Mouse (Mus musculus) lung, postnatal 0 days (tissue): Measurements from ENCODE around the gene Osm. TPM values are rescaled to one million over a fixed set of nuclear protein-coding genes. Genes with fewer than 3 reads are reported as not detected.

Experiments used
- ATAC-seq: fragments of 200-750 bp; cut with Nextera tagmentation; 2 replicates; pipeline ENCODE4 v1.8.0; 2017; ENCODE audit warnings: moderate library complexity
- DNase-seq: peaks from one replicate; pipeline ENCODE4 v3.0.0-alpha.2; 2016; ENCODE audit warnings: low spot score
- H3K27ac ChIP-seq: fragments of 300-500 bp; sonication (generic); 2 replicates; pipeline ENCODE4 v1.5.1; 2014; ENCODE audit warnings: antibody characterized with exemption, mild to moderate bottlenecking, low read length, mixed read lengths
- H3K27me3 ChIP-seq: fragments of 300-500 bp; sonication (generic); replicated peaks from 2 replicates; pipeline ENCODE4 v1.6.1; 2014; ENCODE audit warnings: low read length, mixed read lengths; ENCODE audit not compliant: insufficient read depth
- H3K36me3 ChIP-seq: fragments of 300-500 bp; sonication (generic); 2 replicates; pipeline ENCODE4 v1.6.1; 2014; ENCODE audit warnings: low read length, mixed read lengths; ENCODE audit not compliant: insufficient read depth
- H3K4me1 ChIP-seq: fragments of 300-500 bp; sonication (generic); 2 replicates; pipeline ENCODE4 v1.6.1; 2014; ENCODE audit warnings: antibody characterized with exemption, low read depth, low read length, mixed read lengths; ENCODE audit not compliant: insufficient read depth
- H3K4me2 ChIP-seq: fragments of 300-500 bp; sonication (generic); replicated peaks from 2 replicates; pipeline ENCODE4 v1.6.1; 2014; ENCODE audit warnings: low read depth, mild to moderate bottlenecking, low read length, moderate library complexity, mixed read lengths
- H3K4me3 ChIP-seq: fragments of 300-500 bp; sonication (generic); 2 replicates; pipeline ENCODE4 v1.5.1; 2014; ENCODE audit warnings: low read depth, low read length
- H3K9ac ChIP-seq: fragments of 300-500 bp; sonication (generic); replicated peaks from 2 replicates; pipeline ENCODE4 v1.6.1; 2014; ENCODE audit warnings: low read depth, mild to moderate bottlenecking
- H3K9me3 ChIP-seq: fragments of 300-500 bp; sonication (generic); 2 replicates; pipeline ENCODE4 v1.6.1; 2016; ENCODE audit warnings: low read length, mixed read lengths
- CTCF ChIP-seq: IDR thresholded peaks from 2 replicates; pipeline ENCODE4 v1.5.1; 2016; ENCODE audit warnings: antibody characterized with exemption, mild to moderate bottlenecking
- EP300 ChIP-seq: IDR thresholded peaks from 2 replicates; pipeline ENCODE4 v1.6.1; 2016; ENCODE audit warnings: antibody characterized with exemption, mild to moderate bottlenecking, control low read depth
- WGBS: fragments of 180-500 bp; shearing (Covaris S2); extraction: QIAGEN DNeasy Blood & Tissue Kit; methylation state at CpG from one replicate; pipeline ENCODE4 v1.1.7; 2014; 5-methylcytosine and 5-hydroxymethylcytosine counted together
- polyA plus RNA-seq: library from polyadenylated mRNA; unstranded; fragments of >200 nt; fragmentation: Nextera tagmentation; extraction: Ambion mirVana; gene quantifications from 2 replicates; pipeline ENCODE4 v1.2.1, GENCODE M21; 2015

The Osm gene
- polyA plus RNA-seq, 1 experiment from 2014 or later: 0.69 TPM

DNA sequence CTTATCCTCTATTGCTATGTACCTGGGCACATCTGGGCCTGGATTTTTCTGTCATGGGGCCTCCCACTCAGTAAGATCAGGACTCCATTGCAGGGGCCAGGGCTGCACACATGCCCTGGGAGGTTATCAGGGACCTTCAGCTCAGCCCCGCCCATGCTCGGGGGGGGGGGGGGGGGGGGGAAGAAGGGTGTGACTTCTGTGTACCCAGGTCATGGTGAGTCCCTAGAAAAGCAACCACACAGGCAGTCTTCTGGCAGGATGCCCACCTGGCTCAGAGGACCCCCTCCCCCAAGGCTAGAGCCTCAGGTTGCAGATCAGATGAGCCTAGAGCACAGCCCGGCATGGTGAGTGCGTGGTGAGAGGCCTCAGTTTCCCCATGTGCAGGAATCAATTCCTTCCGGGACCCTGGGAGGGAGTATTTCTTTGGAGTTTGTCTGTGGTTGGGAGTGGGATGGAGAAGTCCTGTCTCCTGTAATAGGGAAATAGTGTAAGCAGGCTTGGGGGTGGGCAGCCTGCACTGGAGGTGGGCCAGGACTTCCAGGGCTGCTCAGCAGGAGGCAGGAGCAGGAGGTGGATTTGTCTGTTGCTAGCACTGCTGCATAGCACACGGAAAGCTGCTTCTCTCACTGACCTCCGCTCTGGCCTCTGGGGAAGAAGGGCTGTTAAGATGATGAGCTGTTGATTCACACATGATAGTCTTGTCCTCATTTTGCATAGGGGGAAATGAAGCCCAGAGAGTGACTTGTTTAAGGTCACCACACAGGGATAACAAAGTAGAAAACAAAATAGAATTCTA is 12.6 kb upstream of the Osm start:
- Histone ChIP-seq H3K4me2 (no peak overlapping the region), H3K27me3 (no peaks in the 10 kb centered on the region), H3K27ac (no peak overlapping the region), H3K9me3 (no peaks in the 10 kb centered on the region), H3K4me1 (peaks cover 6% of the 10 kb centered on the region; the same call in 1 of the 2 replicates), H3K4me3 (no peak overlapping the region), H3K36me3 (no peaks in the 10 kb centered on the region), H3K9ac (no peak overlapping the region)
- WGBS: 42% methylated on average over 5 of the region's 7 CpGs
- ATAC-seq (no peak), DNase-seq (no peak)
- TF ChIP-seq CTCF (no peak), EP300 (no peak)

DNA sequence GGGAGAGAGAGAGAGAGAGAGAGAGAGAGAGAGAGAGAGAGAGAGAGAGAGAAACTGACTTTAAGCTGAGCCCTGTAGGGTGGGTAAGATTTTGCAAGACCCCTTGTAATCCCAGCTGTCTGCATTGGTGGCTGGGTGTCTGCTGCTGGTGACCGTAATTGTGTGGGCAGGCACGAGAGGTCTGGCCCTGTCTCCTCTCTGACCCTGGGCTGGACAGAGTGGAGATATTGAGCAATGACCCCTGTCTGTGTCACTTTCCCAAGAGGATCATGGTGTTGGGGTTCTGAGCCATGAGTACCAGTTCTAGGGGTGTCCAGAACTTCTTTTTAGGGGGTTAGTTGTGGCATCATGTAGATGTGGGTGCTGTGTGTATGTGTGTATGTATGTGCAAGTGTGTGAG is 12.0 kb upstream of the Osm start:
- Histone ChIP-seq H3K36me3 (no peaks in the 10 kb centered on the region), H3K4me3 (no peak overlapping the region), H3K27ac (no peak overlapping the region), H3K9ac (no peak overlapping the region), H3K27me3 (no peaks in the 10 kb centered on the region), H3K9me3 (no peaks in the 10 kb centered on the region), H3K4me2 (no peak overlapping the region), H3K4me1 (0 out of 2 replicates have a peak, but pooled peaks cover 2% of the 10 kb centered on the region)
- peak; percentile 37 for DNase-seq
- 35% methylated on average over 2 of the region's 2 CpGs for WGBS
- 0 out of 2 replicates have a peak, but pooled peaks have one; percentile 13 for ATAC-seq
- no peak for TF ChIP-seq CTCF
- no peak for TF ChIP-seq EP300

DNA sequence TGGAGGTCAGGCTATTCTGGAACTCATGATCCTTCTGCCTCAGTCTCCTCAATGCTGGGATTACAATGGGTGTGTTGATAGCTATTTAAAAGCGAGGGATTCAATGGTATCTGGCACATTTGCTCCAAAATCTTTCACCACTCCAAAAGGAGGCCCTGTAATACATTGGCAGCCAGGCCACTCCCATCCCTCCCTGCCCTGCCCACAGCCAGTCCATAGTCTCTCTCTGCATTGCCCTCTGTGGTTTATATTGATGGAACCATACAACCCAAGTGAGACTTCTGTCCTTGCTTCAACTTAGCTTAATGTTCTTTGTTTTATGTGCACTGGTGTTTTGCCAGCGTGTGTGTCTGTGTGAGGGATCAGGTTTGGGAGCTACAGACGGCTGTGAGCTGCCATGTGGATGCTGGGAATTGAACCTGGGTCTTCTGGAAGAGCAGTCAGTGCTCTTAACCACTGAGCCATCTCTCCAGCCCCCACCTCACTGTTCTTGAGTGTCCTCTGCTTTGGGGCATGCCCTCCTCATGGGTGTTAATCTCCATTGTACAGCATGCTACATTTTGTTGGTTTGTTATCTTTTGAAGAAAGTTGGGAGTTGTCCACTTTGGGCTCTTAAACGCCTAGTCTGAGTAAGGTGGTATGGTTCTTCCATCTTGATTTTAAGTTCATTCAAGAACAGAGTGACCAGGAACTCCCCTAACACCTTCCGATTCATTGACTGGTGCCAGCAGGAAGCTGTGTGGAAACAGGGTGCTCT is 9.5 kb upstream of the Osm start:
- WGBS: 73% methylated on average over 5 of the region's 5 CpGs
- DNase-seq (no peak), ATAC-seq (no peak)
- no peaks in the 10 kb centered on the region for H3K36me3 ChIP-seq
- H3K4me2 ChIP-seq: no peak overlapping the region
- H3K27ac ChIP-seq: no peak overlapping the region
- no peaks in the 10 kb centered on the region for H3K4me1 ChIP-seq
- no peak overlapping the region for H3K4me3 ChIP-seq
- no peaks in the 10 kb centered on the region for H3K27me3 ChIP-seq
- H3K9me3 ChIP-seq: no peaks in the 10 kb centered on the region
- TF ChIP-seq CTCF (no peak), EP300 (no peak)
- no peak overlapping the region for H3K9ac ChIP-seq

DNA sequence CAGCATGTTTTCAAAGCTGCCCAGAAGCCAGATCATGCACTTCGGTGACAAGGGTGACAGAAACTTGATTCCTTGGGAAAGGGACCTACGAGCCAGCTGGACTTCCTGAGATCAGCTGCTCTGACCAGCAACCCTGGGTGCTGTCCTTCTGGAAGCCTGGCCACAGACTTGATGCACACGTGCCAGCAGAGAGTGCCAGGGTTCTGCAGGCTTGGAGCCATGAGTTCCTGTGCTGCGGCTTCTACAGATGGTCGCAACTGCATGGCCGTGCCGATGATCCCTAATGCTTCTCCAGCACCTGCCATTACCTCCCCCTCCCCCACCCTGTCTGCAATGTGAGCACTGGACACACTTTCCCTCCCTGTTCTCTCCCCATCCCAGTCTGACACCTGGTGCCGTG is 7.8 kb upstream of the Osm start:
- Histone ChIP-seq H3K9ac (no peak overlapping the region), H3K4me3 (no peak overlapping the region), H3K4me2 (no peak overlapping the region), H3K36me3 (no peaks in the 10 kb centered on the region), H3K9me3 (no peaks in the 10 kb centered on the region), H3K27me3 (no peaks in the 10 kb centered on the region), H3K4me1 (no peaks in the 10 kb centered on the region), H3K27ac (no peak overlapping the region)
- DNase-seq (peak; percentile 44), ATAC-seq (no peak)
- TF ChIP-seq EP300 (no peak), CTCF (no peak)
- 22% methylated on average over 8 of the region's 8 CpGs for WGBS

DNA sequence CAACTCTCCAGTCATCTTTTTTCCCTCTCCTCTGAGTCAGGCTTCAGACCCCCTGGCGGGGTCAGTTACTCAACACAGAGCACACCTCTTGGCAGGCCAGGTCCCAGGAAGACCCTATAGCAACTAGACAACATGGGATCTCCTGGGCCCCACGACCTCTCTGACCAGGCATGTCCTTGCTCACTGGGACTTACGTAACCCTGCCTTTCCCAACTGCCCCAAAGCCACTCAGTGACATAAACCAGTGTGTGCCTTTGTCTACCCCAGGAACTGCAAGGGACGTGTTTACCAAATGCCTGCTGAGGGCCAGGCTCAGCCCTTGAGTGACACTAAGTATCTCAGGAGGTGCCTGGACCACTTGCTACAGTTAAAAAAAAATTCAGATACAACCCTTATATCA is 6.4 kb upstream of the Osm start:
- DNase-seq (no peak), ATAC-seq (0 out of 2 replicates have a peak, but pooled peaks have one; percentile 2)
- WGBS: 48% methylated on average over 4 of the region's 4 CpGs
- Histone ChIP-seq H3K4me1 (no peaks in the 10 kb centered on the region), H3K9me3 (no peaks in the 10 kb centered on the region), H3K27me3 (no peaks in the 10 kb centered on the region), H3K9ac (no peak overlapping the region), H3K27ac (no peak overlapping the region), H3K4me2 (no peak overlapping the region), H3K4me3 (no peak overlapping the region), H3K36me3 (no peaks in the 10 kb centered on the region)
- TF ChIP-seq CTCF: no peak
- TF ChIP-seq EP300: no peak

DNA sequence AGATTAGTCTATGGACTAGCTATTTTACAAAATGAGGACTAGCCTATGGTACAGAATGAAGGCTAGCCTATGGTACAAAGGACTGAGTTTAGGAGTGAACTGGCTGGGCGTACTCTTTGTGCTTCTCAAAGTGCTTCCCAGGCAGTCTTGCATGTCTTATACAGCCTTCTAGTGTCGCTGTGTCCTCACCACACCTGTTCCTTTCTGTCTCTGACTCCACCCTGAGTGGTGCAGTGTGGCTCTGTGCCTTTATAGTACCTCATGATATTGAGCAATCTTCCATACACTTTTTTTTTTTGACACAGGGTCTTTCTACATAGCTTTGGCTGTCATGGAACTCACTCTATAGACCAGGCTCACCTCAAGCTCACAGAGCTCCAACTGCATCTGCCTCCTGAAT is 4.8 kb upstream of the Osm start:
- Histone ChIP-seq H3K4me1 (no peaks in the 10 kb centered on the region), H3K9me3 (no peaks in the 10 kb centered on the region), H3K4me3 (no peak overlapping the region), H3K27ac (no peak overlapping the region), H3K27me3 (no peaks in the 10 kb centered on the region), H3K4me2 (no peak overlapping the region), H3K36me3 (no peaks in the 10 kb centered on the region), H3K9ac (no peak overlapping the region)
- 90% methylated on average over 2 of the region's 2 CpGs for WGBS
- no peak for ATAC-seq
- no peak for TF ChIP-seq CTCF
- no peak for TF ChIP-seq EP300
- DNase-seq: no peak
